Mouse (Mus musculus): ENCODE measurements around the gene Spo11.

DNA sequence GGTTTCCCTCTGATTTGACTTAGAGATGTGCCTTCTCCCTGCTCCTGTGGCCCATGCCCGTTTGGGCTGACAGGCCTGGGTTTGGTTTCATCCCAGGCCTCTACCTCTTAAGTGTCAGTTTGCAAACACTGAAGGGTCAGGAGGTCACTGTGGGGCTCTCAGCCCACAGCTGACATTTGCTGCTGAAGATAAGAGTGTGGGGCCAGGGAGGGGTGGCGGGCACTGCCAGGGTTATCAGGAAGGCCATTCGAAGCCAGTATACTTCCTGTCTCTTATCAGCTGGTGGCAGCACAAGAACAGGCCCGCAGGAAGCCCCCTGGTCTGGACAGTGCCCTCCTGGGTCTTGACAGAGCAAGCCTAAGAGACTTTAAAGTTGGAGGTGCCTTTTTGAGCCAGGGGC, 57.5 kb downstream of the Spo11 start:
- no peak for TF ChIP-seq CTCF (IDR thresholded peaks at IDR 0.05; ENCODE audit: insufficient read depth, low read length)
- no peak for TF ChIP-seq POLR2A (IDR thresholded peaks at IDR 0.05; ENCODE audit: borderline replicate concordance, extremely low read depth, low read depth, low read length)

Measured in lung, adult 2 months (tissue).